Mouse (Mus musculus): Measurements from ENCODE around the gene Vmn2r60.
"Not testable (repeated sequence)": the region's sequence is repeated elsewhere in the genome, so short reads cannot be mapped to it uniquely, and the experiment has no call there.

Gene Vmn2r60

GRCm38 (mm10) chr7:42107470-42107869, at the start of gene Vmn2r60:
TSS of gene Vmn2r60 (plus strand) at chr7:42107770.
- no peak for DNase-seq (ENCODE audit: low spot score)

GRCm38 (mm10) chr7:42058923-42059322, 48.6 kb upstream of the Vmn2r60 start, which contains the start of gene Vmn2r59:
TSS of gene Vmn2r59 (minus strand) at chr7:42059023.
- DNase-seq (ENCODE audit: low spot score) = no peak

GRCm38 (mm10) chr7:42107061-42107460, 509 bp upstream of the Vmn2r60 start:
- not testable (repeated sequence) for DNase-seq (ENCODE audit: low spot score)

Measured in ovary, adult 18-20 months (tissue).